Mouse (Mus musculus) NIH3T3 (cell line): ENCODE data around the gene Gm10217.
A peak's percentile ranks its signal among the peaks of the same experiment; 100 is the strongest.

Experiments used
- DNase-seq: peaks from one replicate; pipeline ENCODE4 v3.0.0-alpha.2; 2012; ENCODE audit warnings: low read depth

Gene Gm10217

DNA sequence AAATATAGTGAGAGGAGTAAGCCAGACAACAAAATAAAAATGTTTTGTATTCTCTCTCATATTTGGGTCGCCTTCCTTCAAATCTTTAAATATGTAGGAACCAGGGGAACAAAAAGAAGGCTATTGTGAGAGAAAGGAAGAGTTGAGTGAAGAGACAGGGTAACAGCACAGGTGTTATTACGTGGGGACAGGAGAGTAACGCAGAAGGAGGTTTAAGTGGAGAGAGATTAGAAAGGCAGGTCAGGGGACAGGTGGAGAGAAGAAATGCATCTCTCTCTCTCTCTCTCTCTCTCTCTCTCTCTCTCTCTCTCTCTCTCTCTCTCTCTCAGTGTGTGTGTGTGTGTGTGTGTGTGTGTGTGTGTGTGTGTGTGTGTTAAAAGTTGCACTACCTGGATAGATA is at the start of gene Gm10217:
Gm10217 (plus strand) TSS at position 301 of the 400 bp plus-strand sequence.
- no peak for DNase-seq

DNA sequence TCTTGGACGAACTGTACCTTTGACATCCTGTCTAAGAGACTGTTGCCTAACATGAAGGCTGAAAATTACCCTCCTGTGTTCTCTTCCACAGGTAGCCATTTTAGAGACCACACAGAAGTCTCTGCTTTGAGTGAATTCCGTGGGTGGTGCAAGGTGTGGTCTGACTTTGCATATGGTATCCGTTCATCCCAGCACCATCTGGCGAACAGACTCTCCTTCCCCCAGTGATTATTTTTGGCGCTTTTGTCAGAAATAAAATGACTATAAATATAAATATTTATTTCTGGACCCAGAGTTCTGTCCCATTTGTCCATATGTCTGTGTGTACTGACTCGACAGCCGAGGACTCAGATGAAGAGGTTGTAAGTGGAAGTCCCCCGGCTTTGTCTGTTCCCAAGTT is 39.3 kb upstream of the Gm10217 start:
- DNase-seq = no peak

DNA sequence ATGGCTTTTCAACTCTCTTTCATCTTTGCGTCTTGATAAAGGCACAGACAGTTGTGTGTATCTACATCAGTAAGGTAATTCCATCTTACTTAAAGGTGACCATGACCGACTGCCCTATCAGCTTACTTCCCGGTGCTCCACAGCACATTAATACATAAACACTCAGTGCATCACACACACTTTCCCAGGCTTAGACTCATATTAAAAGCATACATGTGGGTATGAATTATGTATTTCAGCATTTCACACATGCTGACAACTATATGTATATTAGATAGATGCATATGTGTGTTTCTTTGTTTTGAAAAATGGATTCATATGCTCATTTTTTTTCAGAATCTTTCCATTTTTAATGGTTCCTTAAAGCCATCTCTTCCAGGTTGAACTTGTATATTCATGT is 23.8 kb upstream of the Gm10217 start:
- no peak for DNase-seq

DNA sequence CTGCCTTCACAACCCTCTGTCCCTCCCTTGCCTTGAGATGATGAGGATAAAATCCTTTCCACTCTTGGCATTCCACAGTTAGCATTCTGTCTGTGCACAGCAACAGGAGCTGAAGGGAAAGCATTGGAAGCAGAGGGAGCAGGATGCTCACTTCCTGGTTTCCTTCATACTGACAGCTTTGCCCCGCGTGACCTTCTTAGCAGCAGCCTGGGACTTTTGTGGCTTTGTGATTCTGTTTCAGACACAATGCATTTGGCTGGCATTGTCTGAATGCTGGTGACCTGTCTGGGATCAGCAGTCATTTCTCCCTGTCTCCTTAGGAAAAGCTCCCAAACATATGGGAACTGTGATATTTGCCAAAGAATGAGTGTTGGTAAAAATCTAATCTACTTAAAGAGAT is 4.8 kb upstream of the Gm10217 start:
- no peak for DNase-seq

DNA sequence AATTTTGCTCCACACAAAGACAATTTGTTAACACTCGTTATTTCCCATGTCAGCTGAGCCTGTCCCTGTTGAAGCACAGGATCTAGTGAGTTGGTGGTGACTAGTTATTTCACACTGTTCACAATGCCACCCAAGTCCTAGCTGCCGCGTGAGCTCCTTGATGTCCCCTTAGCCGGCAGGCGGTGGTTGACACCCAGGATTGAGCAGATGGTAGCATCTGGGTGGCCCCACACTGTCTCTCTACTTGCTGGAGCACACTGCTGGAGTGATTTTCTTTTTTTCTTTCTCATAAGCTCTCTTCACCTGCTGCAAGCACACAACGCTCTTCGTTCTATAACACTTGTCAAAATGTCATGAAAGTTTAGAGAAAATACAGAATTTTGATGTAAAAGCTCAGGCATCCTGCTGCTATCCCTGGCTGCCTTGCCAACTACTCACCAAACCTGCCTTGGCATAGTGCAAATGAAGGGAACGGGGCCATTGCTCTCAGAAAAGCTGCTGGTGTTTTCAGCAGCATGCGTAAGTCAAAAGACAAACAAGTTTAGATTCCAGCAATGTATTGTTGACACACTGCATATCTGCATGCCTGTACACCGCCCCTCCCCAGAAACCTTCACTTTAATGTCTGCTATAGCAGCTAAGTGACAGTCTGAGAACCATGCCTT is 3.4 kb upstream of the Gm10217 start:
- no peak for DNase-seq

DNA sequence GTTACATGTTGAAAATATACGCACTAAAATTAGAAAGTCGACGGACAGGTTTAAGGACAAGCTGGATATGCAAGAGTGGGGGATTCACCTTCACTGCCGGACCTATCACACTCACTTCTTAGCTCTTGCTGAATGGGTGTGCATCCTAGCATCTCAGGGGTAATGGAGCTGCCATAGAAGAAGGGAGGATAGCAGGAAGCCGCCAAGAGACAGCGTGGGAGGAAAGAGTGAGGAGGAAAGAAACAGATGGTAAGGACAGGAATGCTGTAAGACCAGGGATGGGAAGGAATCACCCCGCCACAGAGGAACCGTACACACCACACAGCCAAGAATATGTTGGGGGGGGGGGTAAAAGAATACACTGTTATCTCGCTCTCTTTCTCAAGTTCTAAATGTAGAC is 1.1 kb downstream of the Gm10217 start:
- DNase-seq = no peak

DNA sequence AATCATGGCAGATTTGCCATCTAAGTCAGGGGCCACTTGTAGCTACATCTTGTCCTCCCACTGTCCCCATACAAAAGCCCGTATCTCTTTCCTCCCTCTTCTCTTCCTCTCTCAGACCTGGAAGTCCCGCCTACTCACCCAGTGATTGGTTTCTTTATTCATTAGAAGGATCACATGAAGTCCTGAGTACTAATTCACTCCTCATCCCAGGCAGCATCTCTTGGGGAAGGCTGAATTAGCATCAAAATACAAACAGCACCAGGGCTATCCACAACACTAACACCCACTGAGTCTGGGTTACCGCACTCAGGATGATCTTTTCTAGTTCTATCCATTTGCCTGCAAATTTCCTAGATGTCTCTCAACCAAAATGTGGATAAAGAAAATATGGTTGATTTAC is 4.0 kb downstream of the Gm10217 start:
- no peak for DNase-seq

DNA sequence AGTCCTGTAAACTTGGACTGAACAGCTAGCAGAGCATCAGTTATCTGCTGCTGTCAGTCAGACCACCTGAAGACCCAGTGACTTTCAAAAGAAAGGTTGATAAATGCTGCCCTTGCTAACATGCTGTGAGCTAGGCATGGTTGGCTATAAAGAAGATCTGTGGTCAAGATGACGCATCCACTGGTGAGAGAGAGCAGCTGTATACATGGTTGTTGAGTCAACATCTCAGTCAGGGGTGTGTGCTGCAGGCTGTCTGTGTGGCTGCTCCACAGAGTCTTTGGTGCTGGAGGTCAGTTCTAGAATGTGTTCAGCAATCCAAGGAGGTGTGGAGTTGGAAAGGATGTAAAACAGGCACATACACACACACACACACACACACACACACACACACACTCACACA is 12.2 kb downstream of the Gm10217 start:
- DNase-seq = peak; percentile 6

DNA sequence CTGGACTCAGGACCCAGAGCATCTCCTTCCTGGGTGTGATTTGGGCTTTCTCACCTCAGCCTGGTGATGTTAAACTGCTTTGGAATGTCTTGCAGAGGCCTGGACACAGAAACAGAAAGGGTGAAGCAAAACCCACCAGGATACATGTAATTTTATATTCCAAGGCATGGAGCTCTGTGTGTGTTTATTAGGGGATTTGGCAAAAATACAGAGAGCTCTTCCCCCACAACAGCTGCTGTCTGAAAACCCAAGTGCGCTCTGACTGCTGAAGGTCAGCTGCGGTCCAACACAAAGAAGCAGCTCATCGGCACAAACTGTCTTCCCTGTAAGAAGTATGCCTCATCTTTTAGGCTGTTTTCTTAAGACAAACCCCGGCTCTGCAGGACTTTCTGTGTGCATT is 15.9 kb downstream of the Gm10217 start:
- DNase-seq = no peak

DNA sequence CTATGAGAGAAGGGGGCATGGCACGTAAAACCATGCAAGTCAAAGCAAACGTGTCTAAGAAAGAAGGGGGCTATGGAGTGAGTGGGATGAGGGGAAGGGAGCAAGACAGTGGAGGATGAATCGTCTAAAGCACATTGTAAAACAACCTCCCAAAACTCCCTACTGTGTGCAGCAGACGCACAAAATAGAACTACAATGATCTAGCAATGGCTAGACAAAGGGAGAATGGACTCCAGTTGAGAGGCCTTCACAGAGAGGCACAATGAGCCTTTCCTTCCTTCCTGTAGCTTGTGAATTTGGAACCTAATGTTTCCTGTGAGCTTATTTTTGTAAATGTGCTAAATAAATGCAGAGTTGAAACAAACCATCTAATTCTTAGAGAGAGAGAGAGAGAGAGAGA is 22.7 kb downstream of the Gm10217 start:
- DNase-seq = no peak

DNA sequence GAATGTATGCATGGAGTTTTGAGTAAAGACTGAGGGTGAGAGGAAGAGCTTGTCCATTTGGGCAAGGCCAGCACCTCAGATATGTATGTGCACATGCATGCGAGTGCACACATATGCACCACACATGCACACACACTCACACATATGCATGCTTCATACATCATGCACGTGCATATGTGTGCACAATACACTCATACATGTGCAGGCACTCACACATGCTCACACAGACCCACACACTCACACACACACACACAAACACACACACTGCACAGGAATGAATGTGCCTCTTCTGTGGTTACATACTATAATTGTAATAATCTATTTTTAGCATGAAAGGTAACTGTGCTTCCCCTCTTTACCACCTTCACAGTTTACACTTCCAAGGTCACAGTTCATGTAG is 35.1 kb downstream of the Gm10217 start:
- DNase-seq = no peak

DNA sequence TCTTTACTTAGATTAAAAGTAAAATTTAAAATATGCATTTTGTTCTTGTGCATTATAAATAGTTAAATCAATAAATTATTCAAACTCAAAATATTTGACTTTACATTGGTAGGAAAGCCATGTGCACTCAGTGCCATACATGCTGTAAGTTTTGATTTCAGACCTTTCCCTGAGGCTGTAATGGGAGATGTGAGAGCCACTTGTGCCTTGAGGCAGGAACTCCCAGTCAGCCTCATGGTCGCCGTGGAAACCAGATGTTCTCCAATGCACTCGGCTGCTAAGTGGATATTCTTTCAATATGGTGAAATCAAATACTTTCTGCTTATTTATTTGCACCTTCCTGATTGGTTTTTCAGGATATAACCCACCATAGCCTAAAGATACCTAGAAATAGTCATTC is 35.6 kb downstream of the Gm10217 start:
- no peak for DNase-seq
